Mouse (Mus musculus) right cerebral cortex, postnatal 4 days (tissue): ENCODE measurements around the gene Gm11492.

Source experiments
- DNase-seq: peaks from one replicate; pipeline ENCODE4 v3.0.0-alpha.2; 2022

Gm11492 gene

DNA sequence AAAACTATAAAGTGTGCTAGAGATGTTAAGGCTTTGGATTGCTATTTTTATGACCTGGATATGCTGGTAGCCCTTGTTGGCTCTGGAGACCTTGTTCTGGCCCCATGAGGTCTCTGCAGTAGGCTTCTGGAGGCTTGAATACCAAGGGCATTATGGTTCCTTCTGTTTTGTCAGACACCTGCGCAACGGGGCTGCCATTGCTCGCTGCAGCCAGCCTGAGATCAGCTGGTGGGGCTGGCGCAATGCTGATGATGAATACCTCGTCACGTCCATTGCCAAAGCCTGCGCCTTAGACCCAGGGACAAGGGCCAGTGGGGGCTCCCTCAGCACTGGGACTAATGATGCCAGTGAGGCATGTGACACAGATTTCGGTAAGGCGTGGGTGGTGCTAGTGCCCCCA is 35.8 kb downstream of the Gm11492 start:
- no peak for DNase-seq

- DNase-seq: no peak
Measured at GRCm38 (mm10) chr11:87603571-87603970, 37.1 kb downstream of the Gm11492 start.

DNA sequence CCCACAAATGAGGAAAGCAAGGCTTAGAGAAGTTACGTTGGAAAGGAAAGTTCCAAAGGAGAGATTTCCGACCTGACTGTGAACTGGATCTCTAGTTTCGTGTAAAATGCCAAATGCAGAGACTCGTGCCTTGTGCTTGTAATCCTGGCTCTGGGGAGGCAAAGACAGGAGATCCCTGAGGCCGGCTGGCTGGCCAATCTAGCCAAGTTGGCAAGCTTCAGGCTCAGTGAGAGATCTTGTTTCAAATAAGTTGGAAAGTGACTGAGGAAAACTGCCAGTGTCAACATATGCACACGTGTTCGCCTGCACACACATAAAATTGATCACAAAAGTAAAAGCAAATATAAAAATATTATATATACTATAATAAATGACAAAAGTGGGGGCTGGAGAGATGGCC is 42.8 kb downstream of the Gm11492 start:
- no peak for DNase-seq

DNA sequence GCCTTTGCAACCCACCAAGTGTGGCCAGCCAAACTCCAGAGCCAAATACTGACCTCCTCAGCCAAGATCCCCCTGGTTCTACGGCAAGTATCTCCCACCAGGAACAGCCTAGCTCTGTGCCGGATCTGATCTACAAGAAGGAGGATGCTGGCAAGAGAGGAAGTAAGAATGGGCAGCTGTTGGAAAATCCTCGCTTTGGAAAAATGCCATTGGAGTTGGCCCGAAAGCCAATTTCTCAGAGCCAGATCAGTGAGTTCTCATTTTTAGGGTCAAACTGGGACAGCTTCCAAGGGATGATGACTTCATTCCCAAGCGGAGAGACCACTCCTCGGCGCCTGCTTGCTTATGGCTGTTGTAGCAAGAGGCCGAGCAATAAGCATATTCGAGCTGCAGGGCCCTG is 45.1 kb downstream of the Gm11492 start:
- no peak for DNase-seq

GRCm38 (mm10) chr11:87613972-87614371 is 47.5 kb downstream of the Gm11492 start:
- no peak for DNase-seq

DNA sequence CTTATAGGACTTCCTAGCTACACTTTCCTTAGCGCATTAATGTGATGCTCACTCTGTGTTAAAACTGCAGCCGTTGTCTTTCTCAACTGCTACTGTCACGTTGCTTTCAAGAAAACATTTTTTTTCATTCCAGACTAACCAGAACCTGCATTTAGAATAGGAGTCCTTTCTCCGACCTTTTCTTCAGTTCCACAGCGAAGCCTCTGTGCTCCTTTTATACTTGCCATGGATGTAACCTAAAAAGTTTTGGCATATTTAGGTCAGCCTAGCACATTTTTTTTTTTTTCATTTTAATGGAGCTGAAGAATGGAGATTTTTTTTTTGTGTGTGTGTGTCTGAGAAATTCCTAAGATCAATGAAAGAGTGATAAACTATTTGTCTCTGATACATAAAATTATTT is 49.1 kb downstream of the Gm11492 start:
- no peak for DNase-seq

GRCm38 (mm10) chr11:87615952-87616351 is 49.5 kb downstream of the Gm11492 start:
- DNase-seq: no peak

DNA sequence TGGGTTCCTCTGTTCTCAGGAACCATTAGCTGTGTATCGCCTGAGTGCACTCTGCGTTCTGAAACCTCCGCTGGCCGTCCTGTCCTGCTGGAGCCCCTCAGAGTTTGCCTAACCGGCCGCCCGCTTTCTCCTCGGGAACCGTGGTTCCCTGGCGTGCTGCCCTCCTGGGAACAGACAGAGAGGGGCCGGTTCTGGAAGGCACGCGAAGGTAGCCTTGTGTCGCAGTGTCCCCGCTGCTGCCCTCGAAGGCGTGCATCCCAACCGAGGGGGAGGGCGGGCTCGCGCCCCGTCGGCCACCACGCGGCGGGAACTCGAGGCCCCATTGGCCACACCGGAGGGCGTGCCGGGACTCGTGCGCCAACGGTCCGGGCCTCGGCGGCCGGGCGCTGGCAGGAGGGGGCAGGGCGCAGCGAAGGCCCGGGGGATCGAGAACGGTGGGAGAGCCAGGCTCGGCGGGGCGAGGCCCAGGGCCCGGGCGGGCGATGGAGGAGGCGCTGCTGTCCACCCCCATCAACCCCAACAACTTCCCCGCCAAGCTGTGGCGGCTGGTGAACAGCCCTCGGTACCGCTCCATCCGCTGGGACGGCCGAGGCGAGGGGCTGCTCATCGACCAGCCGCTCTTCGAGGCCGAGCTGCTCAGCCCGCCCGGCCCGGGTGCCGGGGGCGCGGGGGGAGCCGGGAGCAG is 50.5 kb downstream of the Gm11492 start, which contains the start of gene Hsf5:
Gene Hsf5, plus strand, starts transcription at position 375 of the 685 bp plus-strand sequence.
- DNase-seq: no peak

DNA sequence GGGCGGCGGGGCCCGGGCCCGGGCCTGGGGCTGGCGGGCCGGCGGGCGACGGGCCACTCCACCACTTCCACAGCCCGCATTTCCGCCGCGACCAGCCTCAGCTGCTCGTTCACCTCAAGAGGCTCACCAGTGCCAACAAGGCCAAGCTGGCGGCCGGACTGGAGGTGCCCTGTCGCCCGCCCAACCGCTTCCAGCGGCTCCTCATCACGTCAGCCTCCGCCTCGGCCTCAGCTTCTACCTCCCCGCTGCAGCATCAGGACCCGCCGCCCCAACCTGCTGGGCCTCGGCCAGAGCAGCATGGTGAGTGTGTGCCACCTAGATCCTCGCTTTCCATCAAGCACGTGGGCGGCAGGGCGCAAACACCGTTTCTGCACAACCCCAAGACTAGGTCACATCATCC is 51.2 kb downstream of the Gm11492 start:
- DNase-seq: no peak
